Mouse (Mus musculus) liver, embryonic 14.5 days (tissue): ENCODE measurements around the gene Ptger4.

Source experiments
- CTCF ChIP-seq: IDR thresholded peaks from 2 replicates; pipeline ENCODE4 v1.5.1; 2016; ENCODE audit warnings: antibody characterized with exemption, low read depth, control low read depth
- EP300 ChIP-seq: IDR thresholded peaks from 2 replicates; pipeline ENCODE4 v1.6.1; 2016; ENCODE audit warnings: antibody characterized with exemption, low read depth

DNA sequence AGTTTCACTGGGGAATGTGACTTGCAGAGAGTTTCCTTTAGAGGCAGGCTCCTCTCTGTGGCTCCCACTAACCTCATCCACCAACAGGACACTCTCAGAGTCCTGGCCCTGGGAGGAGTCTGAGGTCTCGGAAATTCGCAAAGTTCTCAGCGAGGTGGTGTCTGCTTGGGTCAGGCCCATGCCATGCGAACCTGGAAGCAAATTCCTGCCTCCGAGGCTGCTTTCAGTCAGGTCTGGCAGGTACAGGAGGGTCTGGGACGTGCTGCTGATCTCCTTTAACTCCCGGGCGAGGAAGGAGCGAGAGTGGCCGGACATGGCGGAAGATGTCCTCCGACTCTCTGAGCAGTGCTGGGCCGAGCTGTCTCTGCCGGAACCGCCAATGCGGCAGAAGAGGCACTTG is 9.3 kb downstream of the Ptger4 start:
- no peak for TF ChIP-seq CTCF
- TF ChIP-seq EP300: no peak
